Mouse (Mus musculus) adrenal gland, postnatal 14 days (tissue): ENCODE measurements around the gene Fcrla. TPM values are rescaled to one million over a fixed set of nuclear protein-coding genes. Genes with fewer than 3 reads are reported as not detected.

Experiments used
- DNase-seq: peaks from one replicate; pipeline ENCODE4 v3.0.0; 2021; ENCODE audit warnings: mixed read lengths
- total RNA-seq: library from RNA; stranded (reverse); gene quantifications from 2 replicates; pipeline ENCODE4 v1.2.3, GENCODE M21; 2021

Gene Fcrla
- total RNA-seq, 1 experiment from 2014 or later = 2.0 TPM

- DNase-seq = no peak
Observed at GRCm38 (mm10) chr1:170929245-170929644, 1.9 kb upstream of the Fcrla start.

- no peak for DNase-seq
Observed at GRCm38 (mm10) chr1:170928467-170928866, 1.1 kb upstream of the Fcrla start.

- DNase-seq = no peak
Observed at GRCm38 (mm10) chr1:170926941-170927340, 442 bp downstream of the Fcrla start.

GRCm38 (mm10) chr1:170924485-170924884, 2.9 kb downstream of the Fcrla start:
- DNase-seq = no peak

GRCm38 (mm10) chr1:170919308-170919707, 8.1 kb downstream of the Fcrla start:
- DNase-seq = no peak

- no peak for DNase-seq
Observed at GRCm38 (mm10) chr1:170915657-170916056, 11.7 kb downstream of the Fcrla start.

GRCm38 (mm10) chr1:170912891-170913615, 14.3 kb downstream of the Fcrla start, which contains the start of gene Fcrlb:
TSS of gene Fcrlb (minus strand) at chr1:170912941.
- no peak for DNase-seq

- peak; percentile 19 for DNase-seq
Observed at GRCm38 (mm10) chr1:170911907-170912660, 15.3 kb downstream of the Fcrla start.

- no peak for DNase-seq
Observed at GRCm38 (mm10) chr1:170908341-170908740, 19.0 kb downstream of the Fcrla start.

GRCm38 (mm10) chr1:170907456-170908191, 19.8 kb downstream of the Fcrla start:
- DNase-seq = peak; percentile 52

- DNase-seq = no peak
Observed at GRCm38 (mm10) chr1:170907111-170907455, 20.3 kb downstream of the Fcrla start.

- no peak for DNase-seq
Observed at GRCm38 (mm10) chr1:170903485-170903884, 23.9 kb downstream of the Fcrla start.

- peak; percentile 94 for DNase-seq
Observed at GRCm38 (mm10) chr1:170901536-170902238, 25.7 kb downstream of the Fcrla start.

- DNase-seq = peak; percentile 66
Observed at GRCm38 (mm10) chr1:170900799-170901467, 26.4 kb downstream of the Fcrla start.

- no peak for DNase-seq
Observed at GRCm38 (mm10) chr1:170898413-170899075, 28.8 kb downstream of the Fcrla start.

- DNase-seq = no peak
Observed at GRCm38 (mm10) chr1:170896651-170897281, 30.6 kb downstream of the Fcrla start.

- DNase-seq = no peak
Observed at GRCm38 (mm10) chr1:170894603-170895602, 32.5 kb downstream of the Fcrla start.

GRCm38 (mm10) chr1:170892279-170892678, 35.1 kb downstream of the Fcrla start:
- no peak for DNase-seq

GRCm38 (mm10) chr1:170891646-170892045, 35.7 kb downstream of the Fcrla start:
- no peak for DNase-seq
